Mouse (Mus musculus) erythroid progenitor cell, adult 5-6 weeks (primary cell): ENCODE results near the gene Accsl. TPM values are rescaled to one million over a fixed set of nuclear protein-coding genes. Genes with fewer than 3 reads are reported as not detected.

Experiments used
- ATAC-seq: replicated peaks from 2 replicates; pipeline ENCODE4 v1.8.0; 2016; ENCODE audit warnings: moderate number of reproducible peaks, mild to moderate bottlenecking, moderate TSS enrichment, inconsistent platforms; ENCODE audit not compliant: poor library complexity, low FRiP score, severe bottlenecking
- total RNA-seq, 2 experiments: library from RNA; stranded (forward) in 1 of 2; stranded (reverse) in 1 of 2; fragments of 150-400 nt in 1 of 2; fragments of 186-747, 209-891 nt in 1 of 2; gene quantifications; 2 replicates each; pipeline versions ENCODE4 v1.2.3 to v1.2.4; 2015 to 2017; ENCODE audit warnings: low replicate concordance in 2 of 2

Gene Accsl
- total RNA-seq (2015; ENCODE audit: low replicate concordance) (not detected in 2 replicates), total RNA-seq (2017; ENCODE audit: low replicate concordance) (not detected in 2 replicates)

DNA sequence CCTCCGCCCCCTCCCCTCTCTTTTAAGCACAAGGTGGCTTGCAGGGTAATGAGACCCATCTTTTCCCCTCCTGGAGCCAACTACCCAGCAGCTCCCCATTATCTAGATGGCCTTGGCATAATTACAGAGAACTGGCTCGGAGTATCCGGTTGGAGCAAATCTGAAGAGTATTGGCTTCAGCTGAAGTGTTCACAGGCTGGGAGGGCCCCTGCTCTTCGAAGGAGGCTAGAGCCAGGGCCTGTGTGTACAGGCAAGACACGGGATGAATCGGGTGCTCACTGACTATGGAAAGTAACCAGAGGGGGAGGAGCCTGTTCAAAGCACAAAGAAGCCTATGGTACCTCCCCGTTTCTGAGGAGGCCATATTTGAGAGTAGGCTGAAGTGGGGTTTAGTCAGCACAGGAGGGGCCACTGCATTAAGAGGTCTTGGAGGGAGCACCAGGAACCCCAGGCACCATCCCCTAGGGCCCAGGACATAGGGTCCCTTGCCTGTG lies at the start of gene Accsl:
Gene Accsl, minus strand, starts transcription at position 51 of the 494 bp plus-strand sequence.
- ATAC-seq: no peak

DNA sequence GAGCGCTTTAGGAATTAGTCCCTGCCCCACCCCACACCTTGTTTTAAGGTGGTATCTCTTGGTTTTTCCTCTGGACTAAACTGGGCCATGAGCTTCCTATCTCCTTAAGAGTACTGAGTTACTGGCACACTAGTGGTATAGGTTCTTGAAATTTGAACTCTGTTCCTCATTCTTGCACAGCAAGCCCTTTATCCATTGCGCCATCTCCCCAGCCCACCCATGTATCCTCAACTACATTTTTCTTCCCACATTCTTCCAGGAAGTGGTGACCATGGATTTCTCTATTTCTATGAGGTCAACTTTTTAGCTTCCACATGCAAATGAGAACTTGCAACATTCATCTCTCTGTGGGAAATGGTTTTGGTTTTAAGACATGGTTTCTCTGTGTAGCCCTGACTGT lies 44.6 kb upstream of the Accsl start:
- no peak for ATAC-seq

DNA sequence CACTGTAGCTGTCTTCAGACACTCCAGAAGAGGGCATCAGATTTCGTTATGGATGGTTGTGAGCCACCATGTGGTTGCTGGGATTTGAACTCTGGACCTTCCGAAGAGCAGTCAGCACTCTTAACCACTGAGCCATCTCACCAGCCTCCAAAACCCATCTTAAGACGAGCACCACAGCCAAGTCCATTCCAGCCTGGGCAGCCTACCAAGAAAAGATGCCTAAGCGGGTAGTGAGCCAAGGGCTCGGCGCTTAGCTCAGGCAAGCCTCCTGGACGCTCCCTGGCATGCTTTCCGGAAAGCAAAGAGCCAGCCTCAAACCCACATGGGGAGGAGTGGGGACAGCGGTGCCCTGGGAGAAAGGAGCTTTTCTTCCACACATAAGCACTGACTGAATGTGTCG lies 43.0 kb upstream of the Accsl start:
- no peak for ATAC-seq

DNA sequence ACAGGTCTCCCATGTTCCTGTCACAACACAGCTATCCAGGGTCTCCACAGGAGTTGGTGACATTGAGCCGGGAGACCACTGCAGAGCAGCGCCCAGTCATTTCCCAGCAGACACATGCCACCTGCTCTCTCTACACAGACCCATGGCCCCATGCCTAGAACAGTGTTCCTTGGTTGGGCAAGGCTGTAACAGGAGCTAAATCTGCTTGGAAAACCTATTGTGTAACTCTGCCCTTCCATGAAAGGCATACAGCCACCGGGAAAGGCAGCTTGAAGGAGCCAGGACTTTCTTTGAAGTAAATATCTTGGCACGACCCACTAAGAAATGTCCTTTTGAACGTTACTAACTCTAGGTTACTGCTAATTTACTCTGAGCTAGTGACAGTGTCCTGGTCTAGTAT lies 40.8 kb upstream of the Accsl start:
- ATAC-seq: no peak

DNA sequence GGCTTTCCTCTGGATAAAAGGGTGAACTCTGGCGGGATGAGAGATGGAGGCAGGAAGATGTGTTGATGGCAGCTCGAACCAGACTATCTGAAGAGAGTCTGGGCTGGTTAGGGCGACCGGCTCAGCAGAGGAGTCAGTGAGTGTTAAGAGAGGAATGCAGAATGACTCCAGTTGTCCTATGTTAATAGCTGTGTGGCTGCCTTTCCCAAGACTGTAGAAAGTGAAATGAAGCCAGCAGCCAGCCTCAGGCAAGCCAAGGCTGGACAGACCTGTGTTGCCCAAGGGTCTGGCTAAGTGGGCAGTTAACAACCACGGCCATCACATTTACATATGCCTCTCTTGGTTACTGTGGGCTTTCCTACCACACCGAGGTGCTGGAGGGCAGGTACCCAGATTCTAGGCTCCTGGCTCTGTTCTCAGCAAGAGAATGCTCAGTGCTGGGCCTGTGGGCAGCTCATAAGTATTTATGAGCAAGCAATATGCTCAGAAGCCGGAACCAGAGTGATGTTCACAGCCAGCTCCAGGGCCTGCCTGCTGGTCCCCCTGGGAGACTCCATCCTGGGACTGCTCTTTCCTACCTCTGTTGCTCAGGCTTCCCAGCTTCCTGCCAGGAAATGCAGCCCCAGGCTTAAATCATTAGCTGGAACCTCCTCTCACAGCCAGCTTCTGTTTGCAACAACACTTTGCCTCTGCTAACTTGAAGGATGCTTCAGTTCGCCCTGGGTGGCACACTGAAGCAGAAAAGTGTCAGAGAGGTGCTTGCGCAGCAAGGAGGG lies 38.8 kb upstream of the Accsl start:
- no peak for ATAC-seq

DNA sequence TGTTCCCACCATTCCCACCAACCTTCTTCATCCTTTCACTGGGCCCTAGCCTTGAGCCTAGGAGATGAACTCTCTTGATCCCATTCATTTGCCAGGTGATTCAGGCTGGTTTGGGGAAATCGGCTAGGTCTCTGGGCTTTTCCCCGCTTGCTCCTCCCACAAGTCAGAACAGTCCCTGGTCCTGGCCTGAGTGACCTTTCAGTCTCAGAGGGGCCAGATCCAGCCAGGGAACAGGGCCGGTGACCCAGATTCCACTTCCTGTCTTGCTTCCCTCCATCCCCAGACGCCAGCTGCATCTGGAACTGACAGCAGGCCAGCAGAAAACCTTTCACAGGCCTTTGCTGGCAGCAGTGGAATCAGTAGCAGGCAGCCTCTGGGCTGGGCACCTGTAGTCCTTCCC lies 37.4 kb upstream of the Accsl start:
- no peak for ATAC-seq

DNA sequence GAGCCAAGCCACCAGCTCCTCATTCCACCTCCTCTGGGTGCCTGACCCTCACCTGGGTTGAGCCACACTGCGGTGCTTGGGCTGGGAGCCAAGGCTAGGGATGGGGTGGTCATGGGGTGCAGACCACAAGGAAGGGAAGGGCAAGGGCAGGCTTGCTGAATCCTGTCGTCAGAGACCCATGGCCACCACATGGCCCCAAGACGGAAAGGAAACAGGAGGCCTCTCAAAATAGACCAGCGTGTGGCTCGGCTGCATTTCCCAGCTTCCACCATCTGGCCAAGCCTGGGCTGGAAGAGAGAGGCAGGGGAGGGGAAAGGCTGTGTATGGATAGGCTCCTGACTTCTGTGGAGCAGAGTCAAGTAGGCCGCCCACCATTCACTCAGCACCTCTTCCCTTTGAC lies 34.5 kb upstream of the Accsl start:
- no peak for ATAC-seq

DNA sequence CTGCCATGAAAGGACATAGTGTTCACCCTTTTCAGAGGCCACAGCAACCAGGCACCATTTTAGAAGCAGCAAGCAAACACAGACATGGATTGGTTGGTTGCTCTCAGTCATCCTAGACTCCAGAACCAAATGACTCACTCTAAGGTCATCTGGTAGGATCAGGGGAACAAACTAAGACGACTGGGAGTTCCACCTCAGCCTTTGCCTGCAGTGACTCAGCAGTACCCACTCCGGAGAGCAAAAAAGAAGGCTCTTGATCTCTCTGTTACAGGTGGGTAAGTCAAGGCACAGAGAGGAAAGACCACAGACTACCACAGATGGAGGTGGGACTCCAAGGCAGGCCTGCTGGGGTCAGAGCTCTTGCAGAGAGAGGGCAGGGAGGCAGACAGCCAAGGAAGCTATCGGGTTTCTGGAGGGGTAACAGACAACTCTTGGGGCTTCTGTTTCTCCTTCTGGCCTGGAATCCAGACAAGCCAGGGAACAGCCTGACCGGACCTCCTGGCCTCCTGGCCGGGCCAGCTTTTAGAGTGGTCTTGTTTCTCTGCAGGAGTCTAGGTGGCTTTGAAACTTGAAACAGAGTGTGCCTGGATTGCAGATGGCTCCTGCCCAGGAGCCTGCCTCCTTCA lies 33.8 kb upstream of the Accsl start:
- ATAC-seq: no peak

DNA sequence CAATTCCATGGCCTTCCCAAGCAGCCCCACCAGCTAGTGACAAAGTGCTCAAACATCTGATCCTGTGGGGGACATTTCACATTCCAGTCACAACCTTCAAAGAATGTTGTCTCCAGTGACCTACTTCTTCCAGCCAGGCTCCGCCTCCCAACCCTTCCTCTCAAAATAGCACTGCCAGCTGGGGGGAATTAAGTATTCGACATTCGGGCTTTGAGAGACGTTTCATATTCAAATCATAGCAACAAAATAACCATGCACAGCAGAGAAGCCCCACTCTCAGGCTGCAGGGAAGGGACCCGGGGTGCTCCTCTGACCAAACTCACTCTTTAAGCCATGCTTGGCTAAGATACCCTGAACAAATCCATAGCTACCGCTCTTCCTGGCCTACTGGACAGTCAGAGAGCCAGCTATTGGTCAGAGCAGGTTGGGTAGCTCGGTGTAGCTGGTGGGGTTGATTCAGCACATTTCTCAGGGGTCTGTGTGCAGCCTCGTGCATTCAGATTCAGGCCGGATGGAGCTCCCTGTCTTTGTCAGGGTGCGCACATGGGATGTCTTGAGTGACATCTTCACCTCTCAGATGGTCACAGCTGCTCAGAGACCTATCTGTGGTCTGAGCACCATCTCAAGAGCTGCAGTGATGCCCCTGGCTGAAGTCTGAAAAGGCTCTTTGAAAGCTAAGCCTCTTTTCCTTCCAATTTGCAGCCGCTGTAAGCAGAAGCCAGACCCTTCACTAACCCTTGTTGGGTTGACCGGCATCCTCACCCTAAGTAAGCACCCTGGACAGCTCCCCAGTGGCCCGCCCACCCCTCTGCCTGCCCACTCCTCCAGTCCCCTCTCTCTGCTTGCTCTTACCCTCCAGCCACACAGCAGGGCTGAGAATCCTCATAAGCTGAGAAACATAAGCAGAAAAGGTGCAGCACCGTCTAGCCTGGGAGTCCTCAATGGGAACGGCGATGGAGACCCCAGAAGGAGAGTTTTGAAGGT lies 30.7 kb upstream of the Accsl start:
- no peak for ATAC-seq

DNA sequence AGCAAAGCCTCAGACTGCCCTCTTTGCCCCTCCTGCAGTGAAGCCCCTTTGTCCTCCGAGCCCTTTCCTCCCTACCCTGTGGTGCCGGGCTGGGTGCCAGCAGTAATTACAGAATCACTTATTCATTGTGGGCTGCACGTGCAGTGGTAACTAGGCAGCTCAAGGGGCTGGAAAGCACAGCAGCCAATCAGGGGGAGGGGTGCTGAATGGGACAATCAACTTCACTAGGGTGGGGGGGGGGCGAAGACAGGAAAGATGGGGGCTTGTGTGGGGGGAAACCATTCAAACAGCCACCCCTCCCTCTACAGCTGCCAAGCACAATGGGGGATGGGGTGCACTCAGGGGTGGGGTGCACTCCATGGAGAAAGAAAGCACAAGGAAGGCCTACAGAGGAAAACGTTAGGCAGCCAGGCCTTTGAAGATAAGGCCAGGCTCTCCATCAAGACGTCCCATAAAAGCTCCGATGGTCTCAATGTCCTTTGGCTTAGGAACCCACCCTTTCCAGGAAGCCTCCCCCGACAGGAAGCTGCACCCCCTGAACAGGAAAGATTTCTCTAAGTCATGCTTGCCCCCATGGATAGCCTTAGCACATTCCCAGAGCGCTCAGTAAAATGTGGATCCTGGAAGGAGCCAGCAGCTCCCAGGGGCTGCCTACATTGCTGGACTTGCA lies 22.8 kb upstream of the Accsl start:
- no peak for ATAC-seq

DNA sequence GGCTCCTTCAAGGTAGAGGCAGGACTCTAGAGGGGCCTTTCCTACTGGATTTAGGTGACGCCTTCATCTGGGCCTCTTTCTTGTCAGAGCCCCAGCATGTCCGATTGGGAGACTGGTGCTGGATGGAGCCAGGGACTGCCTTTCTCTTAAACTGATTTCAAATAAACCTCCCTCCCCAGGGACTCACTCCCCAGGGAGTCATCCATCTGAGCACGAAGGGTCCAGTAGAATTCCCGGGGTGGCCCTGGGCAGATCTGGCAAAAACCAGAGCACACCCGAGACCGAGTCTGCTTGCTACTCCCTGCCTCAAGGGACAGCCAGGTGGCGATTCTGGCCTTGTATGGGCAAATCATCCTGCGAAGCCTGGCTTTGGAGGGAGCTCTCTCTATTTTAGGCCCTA lies 21.2 kb upstream of the Accsl start:
- ATAC-seq: no peak

DNA sequence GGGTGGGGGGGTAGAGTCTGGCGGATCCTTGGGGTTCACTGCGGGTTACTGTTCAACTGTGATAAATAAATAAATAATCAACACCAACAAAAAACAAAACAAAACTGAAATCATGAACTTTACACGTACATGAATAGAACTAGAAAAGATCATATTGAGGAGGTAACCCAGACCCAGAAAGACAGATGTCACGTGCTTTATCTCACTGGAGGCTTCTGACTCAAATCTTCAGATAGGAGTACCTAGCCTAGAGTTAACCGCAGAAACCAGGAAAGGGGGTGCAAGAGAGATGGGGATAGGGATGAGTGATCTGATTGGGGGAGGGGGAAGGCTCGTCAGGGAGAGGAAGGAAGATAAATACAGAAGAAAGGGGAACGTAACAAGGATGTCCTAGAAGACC lies 20.1 kb upstream of the Accsl start:
- ATAC-seq: no peak

DNA sequence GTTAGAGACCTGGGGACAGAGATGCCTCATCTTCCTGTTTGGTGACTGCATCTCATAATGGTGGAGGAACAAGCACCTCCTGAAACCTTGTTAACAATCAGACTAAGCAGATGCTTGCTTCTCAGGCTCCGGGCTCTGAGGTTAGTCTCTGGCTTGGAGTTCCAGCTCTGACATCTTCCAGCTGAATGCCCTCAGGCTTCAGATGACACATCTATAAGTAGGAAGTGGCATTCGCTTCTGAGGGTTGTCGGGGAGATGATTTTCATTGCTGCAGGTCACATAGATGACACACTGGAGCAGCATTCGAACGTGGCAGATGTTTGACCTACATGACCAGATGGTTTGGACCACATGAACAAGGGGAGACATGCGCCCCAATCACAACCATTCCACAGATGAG lies 19.4 kb upstream of the Accsl start:
- ATAC-seq: no peak

DNA sequence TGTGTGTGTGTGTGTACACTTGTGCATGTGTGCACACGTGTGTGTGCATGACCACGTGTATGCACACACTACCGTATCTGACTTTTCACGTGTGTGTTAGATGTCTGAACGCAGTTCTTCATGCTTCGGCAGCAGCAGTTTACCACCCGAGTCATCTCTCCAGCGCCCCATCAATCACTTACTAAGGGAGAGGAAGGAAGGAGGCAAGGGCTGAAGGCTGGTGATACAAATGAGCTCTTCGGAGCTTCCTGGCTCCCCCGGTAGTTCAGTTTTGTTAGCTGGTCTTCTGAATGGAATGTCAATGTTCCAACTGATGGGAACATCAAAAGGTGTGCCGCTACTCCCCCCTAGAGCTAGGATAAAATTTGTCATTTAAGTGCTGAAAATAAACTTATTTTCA lies 18.3 kb upstream of the Accsl start:
- ATAC-seq: no peak

DNA sequence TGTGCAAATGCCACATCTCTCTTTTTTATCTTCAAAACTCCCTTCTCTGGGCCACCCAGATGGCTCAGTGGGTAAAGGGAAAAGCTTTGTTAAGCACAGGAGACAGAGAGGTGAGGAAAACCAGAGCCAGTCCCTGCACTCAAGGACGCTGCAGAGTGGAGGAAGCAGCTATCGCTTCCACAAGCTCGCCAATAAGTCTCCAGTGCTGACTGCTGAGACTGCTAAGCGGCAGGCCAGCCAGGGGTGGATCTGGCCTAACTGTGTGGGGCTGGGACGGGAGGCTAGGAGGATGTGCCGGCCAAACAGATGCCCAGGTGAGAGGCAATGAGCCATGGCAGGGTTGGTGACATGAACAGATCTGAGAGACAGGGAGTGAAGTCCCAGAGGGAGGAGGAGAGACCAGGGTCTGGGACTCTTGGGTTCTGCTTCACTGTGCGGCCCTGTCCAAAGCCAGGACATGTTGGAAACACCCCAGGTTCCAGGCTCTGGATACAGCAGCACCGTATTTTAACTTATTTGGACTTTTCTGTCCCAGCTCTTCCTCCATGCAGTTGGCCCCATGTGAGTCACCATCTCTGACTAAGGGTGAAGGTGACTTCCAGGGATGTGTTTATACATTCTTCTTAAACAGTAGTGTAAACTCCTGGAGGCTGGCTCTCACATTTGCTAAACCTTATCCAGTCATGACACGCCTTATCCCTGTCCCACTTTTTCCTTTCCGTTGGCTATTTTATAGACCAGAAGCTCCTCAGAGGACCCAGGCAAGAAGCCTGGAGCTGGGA lies 17.2 kb upstream of the Accsl start:
- no peak for ATAC-seq

DNA sequence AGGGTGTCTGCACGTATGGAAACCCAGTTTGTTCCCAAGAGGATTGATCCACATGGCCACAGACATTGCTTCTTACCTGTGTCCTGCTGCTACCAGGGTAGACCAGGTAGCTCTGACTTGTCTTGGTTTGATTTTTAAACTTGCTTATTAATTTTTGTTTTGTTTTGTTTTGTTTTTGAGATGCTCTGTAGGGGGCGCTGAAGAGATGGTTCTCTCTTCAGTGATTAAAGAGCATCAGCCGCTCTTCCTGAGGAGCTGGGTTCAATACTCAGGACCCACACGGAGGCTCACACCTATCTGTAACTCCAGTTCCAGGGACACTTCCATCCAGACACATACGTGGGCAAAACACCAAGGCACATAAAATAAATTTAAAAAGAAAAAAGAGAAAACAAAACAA lies 14.1 kb upstream of the Accsl start:
- no peak for ATAC-seq

DNA sequence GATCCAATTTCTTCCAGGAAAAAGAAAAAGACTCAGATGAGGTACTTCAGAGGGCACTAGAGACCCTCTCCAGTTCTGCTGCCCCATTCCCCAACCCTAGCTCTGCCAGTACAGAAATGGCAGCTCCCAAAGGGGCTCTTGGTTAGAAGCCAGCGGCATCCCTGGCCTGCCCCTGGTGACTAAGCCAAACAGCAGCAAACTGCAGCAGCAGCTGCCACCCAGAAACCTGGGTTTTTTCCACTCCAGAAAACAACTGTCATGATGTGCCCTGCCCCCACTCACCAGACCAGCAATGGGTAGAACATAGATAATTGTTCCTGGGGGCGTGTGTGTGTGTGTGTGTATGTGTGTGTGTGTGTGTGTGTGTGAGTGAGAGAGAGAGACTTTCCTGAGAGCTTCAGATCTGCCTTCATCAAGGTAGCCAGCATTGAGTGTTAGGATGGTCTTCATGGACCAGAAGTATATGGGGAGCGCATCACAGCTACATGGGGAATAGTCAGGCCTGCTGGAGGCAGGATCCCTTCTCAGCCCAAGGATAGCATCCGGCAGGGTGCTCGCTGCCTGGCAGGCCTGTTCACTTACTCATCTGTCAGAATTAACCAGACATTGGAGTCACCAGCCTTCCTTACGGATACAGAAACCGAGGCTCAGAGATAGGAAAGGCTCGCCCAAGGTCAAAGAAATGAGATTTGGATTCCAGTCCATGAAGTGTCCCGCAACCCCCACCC lies 12.8 kb upstream of the Accsl start:
- no peak for ATAC-seq

DNA sequence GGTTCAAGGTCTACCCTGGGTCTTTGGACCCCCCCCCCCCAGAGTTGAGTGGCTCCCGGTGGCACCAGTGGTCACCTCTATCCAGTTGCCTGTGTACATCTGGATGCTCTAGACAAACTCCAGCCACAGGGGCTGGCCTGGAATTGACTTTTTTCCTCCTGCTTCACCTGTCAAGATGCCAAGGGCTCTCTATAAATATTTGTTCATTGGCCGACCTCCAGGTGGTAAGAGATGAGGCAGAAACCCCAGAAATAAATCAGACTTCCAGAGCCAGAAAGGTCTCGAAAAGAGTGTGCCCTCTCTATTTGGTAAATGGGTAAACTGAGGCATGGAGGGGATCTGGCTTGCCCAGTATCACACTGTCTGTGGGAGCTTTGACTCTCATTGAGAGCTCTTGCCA lies 12.0 kb upstream of the Accsl start:
- no peak for ATAC-seq
